Mouse (Mus musculus): ENCODE measurements around the gene Ap5s1. TPM values are rescaled to one million over a fixed set of nuclear protein-coding genes. Genes with fewer than 3 reads are reported as not detected.
"Not testable (repeated sequence)": the region's sequence is repeated elsewhere in the genome, so short reads cannot be mapped to it uniquely, and the experiment has no call there.

Ap5s1 gene
- polyA plus RNA-seq, 1 experiment from 2014 or later = 28.5 TPM

GRCm38 (mm10) chr2:131225178-131225577 lies 18.3 kb downstream of the Ap5s1 start:
- ATAC-seq (ENCODE audit: insufficient number of reproducible peaks, insufficient read depth, low FRiP score, low TSS enrichment, low read depth) = no peak
- no peak overlapping the region for H3K4me2 ChIP-seq
- H3K9me3 ChIP-seq = no peaks in the 10 kb centered on the region
- no peak overlapping the region for H3K4me3 ChIP-seq
- H3K9ac ChIP-seq = no peak overlapping the region
- H3K36me3 ChIP-seq = no peaks in the 10 kb centered on the region
- H3K4me1 ChIP-seq = no peaks in the 10 kb centered on the region
- WGBS = 86% methylated on average over 6 of the region's 6 CpGs
- H3K27me3 ChIP-seq = no peaks in the 10 kb centered on the region
- H3K27ac ChIP-seq = no peak overlapping the region

- not testable (repeated sequence) for H3K27me3 ChIP-seq; H3K4me1 ChIP-seq; H3K4me3 ChIP-seq; H3K9me3 ChIP-seq; H3K4me2 ChIP-seq; H3K27ac ChIP-seq; H3K36me3 ChIP-seq; H3K9ac ChIP-seq; ATAC-seq (ENCODE audit: insufficient number of reproducible peaks, insufficient read depth, low FRiP score, low TSS enrichment, low read depth)
- 81% methylated on average over 2 of the region's 2 CpGs for WGBS
These were observed 19.8 kb downstream of the Ap5s1 start for GRCm38 (mm10) chr2:131226669-131227068.

- Histone ChIP-seq H3K9ac (no peak overlapping the region), H3K4me1 (no peaks in the 10 kb centered on the region), H3K4me2 (no peak overlapping the region), H3K36me3 (no peaks in the 10 kb centered on the region), H3K4me3 (no peak overlapping the region), H3K9me3 (no peaks in the 10 kb centered on the region), H3K27me3 (no peaks in the 10 kb centered on the region), H3K27ac (no peak overlapping the region)
- WGBS = 82% methylated on average over 3 of the region's 3 CpGs
- ATAC-seq (ENCODE audit: insufficient number of reproducible peaks, insufficient read depth, low FRiP score, low TSS enrichment, low read depth) = no peak
These were observed 20.4 kb downstream of the Ap5s1 start for GRCm38 (mm10) chr2:131227243-131227642.

- H3K9me3 ChIP-seq = no peaks in the 10 kb centered on the region
- peaks cover 5% of the 10 kb centered on the region; the same call in 1 of the 2 replicates for H3K36me3 ChIP-seq
- H3K4me1 ChIP-seq = peaks cover 21% of the 10 kb centered on the region
- H3K27me3 ChIP-seq = no peaks in the 10 kb centered on the region
- H3K9ac ChIP-seq = no peak overlapping the region
- no peak overlapping the region for H3K4me2 ChIP-seq
- no peak for ATAC-seq (ENCODE audit: insufficient number of reproducible peaks, insufficient read depth, low FRiP score, low TSS enrichment, low read depth)
- 81% methylated on average over 2 of the region's 2 CpGs for WGBS
- no peak overlapping the region for H3K27ac ChIP-seq
- H3K4me3 ChIP-seq = no peak overlapping the region
These were observed 25.7 kb downstream of the Ap5s1 start for GRCm38 (mm10) chr2:131232558-131232957.

GRCm38 (mm10) chr2:131233307-131234126 lies 26.6 kb downstream of the Ap5s1 start, which contains the start of gene Mavs:
TSS of gene Mavs (plus strand) at chr2:131234063.
- Histone ChIP-seq H3K4me2 (peak within 1 kb of the TSS; percentile 92), H3K36me3 (peaks cover 9% of the 10 kb centered on the region; the same call in 1 of the 2 replicates), H3K27me3 (no peaks in the 10 kb centered on the region), H3K9me3 (no peaks in the 10 kb centered on the region), H3K4me3 (peak within 1 kb of the TSS; percentile 66), H3K9ac (peak within 1 kb of the TSS; percentile 85), H3K4me1 (peaks cover 21% of the 10 kb centered on the region), H3K27ac (peak within 1 kb of the TSS; percentile 24; the same call in 1 of the 2 replicates)
- 9% methylated on average over 29 of the region's 29 CpGs for WGBS
- peak; percentile 100 for ATAC-seq (ENCODE audit: insufficient number of reproducible peaks, insufficient read depth, low FRiP score, low TSS enrichment, low read depth)

- Histone ChIP-seq H3K27me3 (no peaks in the 10 kb centered on the region), H3K4me1 (peaks cover 21% of the 10 kb centered on the region), H3K27ac (0 out of 2 replicates have a peak overlapping the region, but pooled peaks have one; percentile 24), H3K36me3 (peaks cover 14% of the 10 kb centered on the region; the same call in 1 of the 2 replicates), H3K4me2 (peak overlapping the region; percentile 92), H3K9ac (peak overlapping the region; percentile 85), H3K4me3 (peak overlapping the region; percentile 66), H3K9me3 (no peaks in the 10 kb centered on the region)
- WGBS = 9% methylated on average over 28 of the region's 28 CpGs
- ATAC-seq (ENCODE audit: insufficient number of reproducible peaks, insufficient read depth, low FRiP score, low TSS enrichment, low read depth) = no peak
These were observed 27.3 kb downstream of the Ap5s1 start for GRCm38 (mm10) chr2:131234127-131234650.

- H3K36me3 ChIP-seq = peaks cover 22% of the 10 kb centered on the region
- no peak for ATAC-seq (ENCODE audit: insufficient number of reproducible peaks, insufficient read depth, low FRiP score, low TSS enrichment, low read depth)
- H3K27ac ChIP-seq = no peak overlapping the region
- H3K9me3 ChIP-seq = no peaks in the 10 kb centered on the region
- 70% methylated on average over 7 of the region's 7 CpGs for WGBS
- no peaks in the 10 kb centered on the region for H3K27me3 ChIP-seq
- peaks cover 21% of the 10 kb centered on the region for H3K4me1 ChIP-seq
- peak overlapping the region; percentile 66 for H3K4me3 ChIP-seq
- peak overlapping the region; percentile 85 for H3K9ac ChIP-seq
- H3K4me2 ChIP-seq = peak overlapping the region; percentile 92
These were observed 28.2 kb downstream of the Ap5s1 start for GRCm38 (mm10) chr2:131234970-131235635.

GRCm38 (mm10) chr2:131242180-131242579 lies 35.3 kb downstream of the Ap5s1 start:
- H3K4me2 ChIP-seq = no peak overlapping the region
- no peak overlapping the region for H3K4me3 ChIP-seq
- H3K27me3 ChIP-seq = no peaks in the 10 kb centered on the region
- H3K9me3 ChIP-seq = no peaks in the 10 kb centered on the region
- H3K36me3 ChIP-seq = peaks cover 90% of the 10 kb centered on the region
- no peak for ATAC-seq (ENCODE audit: insufficient number of reproducible peaks, insufficient read depth, low FRiP score, low TSS enrichment, low read depth)
- no peaks in the 10 kb centered on the region for H3K4me1 ChIP-seq
- H3K27ac ChIP-seq = no peak overlapping the region
- no peak overlapping the region for H3K9ac ChIP-seq

- H3K27me3 ChIP-seq = no peaks in the 10 kb centered on the region
- H3K4me2 ChIP-seq = no peak overlapping the region
- H3K27ac ChIP-seq = no peak overlapping the region
- 81% methylated on average over 7 of the region's 7 CpGs for WGBS
- no peak for ATAC-seq (ENCODE audit: insufficient number of reproducible peaks, insufficient read depth, low FRiP score, low TSS enrichment, low read depth)
- no peak overlapping the region for H3K9ac ChIP-seq
- no peaks in the 10 kb centered on the region for H3K4me1 ChIP-seq
- H3K9me3 ChIP-seq = no peaks in the 10 kb centered on the region
- peaks cover 91% of the 10 kb centered on the region for H3K36me3 ChIP-seq
- no peak overlapping the region for H3K4me3 ChIP-seq
These were observed 36.1 kb downstream of the Ap5s1 start for GRCm38 (mm10) chr2:131242929-131243328.

- Histone ChIP-seq H3K27ac (no peak overlapping the region; the same call in 1 of the 2 replicates), H3K9ac (no peak overlapping the region; the same call in 1 of the 2 replicates), H3K4me1 (peaks cover 11% of the 10 kb centered on the region), H3K27me3 (no peaks in the 10 kb centered on the region), H3K4me2 (peak overlapping the region; percentile 26), H3K9me3 (no peaks in the 10 kb centered on the region), H3K36me3 (peaks cover 4% of the 10 kb centered on the region; the same call in 1 of the 2 replicates), H3K4me3 (no peak overlapping the region)
- no peak for ATAC-seq (ENCODE audit: insufficient number of reproducible peaks, insufficient read depth, low FRiP score, low TSS enrichment, low read depth)
- 28% methylated on average over 7 of the region's 7 CpGs for WGBS
These were observed 46.9 kb downstream of the Ap5s1 start for GRCm38 (mm10) chr2:131253681-131254328.

- no peak overlapping the region; the same call in 1 of the 2 replicates for H3K27ac ChIP-seq
- H3K9me3 ChIP-seq = no peaks in the 10 kb centered on the region
- no peak overlapping the region; the same call in 1 of the 2 replicates for H3K9ac ChIP-seq
- peaks cover 11% of the 10 kb centered on the region for H3K4me1 ChIP-seq
- H3K4me2 ChIP-seq = peak overlapping the region; percentile 26
- no peak overlapping the region for H3K4me3 ChIP-seq
- H3K27me3 ChIP-seq = no peaks in the 10 kb centered on the region
- ATAC-seq (ENCODE audit: insufficient number of reproducible peaks, insufficient read depth, low FRiP score, low TSS enrichment, low read depth) = no peak
- WGBS = 44% methylated on average over 2 of the region's 2 CpGs
- no peaks in the 10 kb centered on the region for H3K36me3 ChIP-seq
These were observed 47.4 kb downstream of the Ap5s1 start for GRCm38 (mm10) chr2:131254329-131254713.

All from embryonic facial prominence, embryonic 13.5 days (tissue).